Mouse (Mus musculus) heart, postnatal 14 days (tissue): ENCODE data around the gene Spef2. TPM values are rescaled to one million over a fixed set of nuclear protein-coding genes. Genes with fewer than 3 reads are reported as not detected.
"Not testable (repeated sequence)": the region's sequence is repeated elsewhere in the genome, so short reads cannot be mapped to it uniquely, and the experiment has no call there.

Experiments
- DNase-seq, 2 experiments: peaks; one replicate each; pipeline ENCODE4 v3.0.0; 2021 to 2022
- intact Hi-C: fragments of 180-260 bp; cut with DNase I; formaldehyde crosslinking; loops from one replicate; pipeline ENCODE4 v1.15.1; 2025
- total RNA-seq, 2 experiments: library from RNA; stranded (reverse); gene quantifications; 2 replicates each; pipeline ENCODE4 v1.2.3; 2021

The Spef2 gene
- total RNA-seq, 2 experiments from 2014 or later, result 0.12 to 0.38 TPM

GRCm38 (mm10) chr15:9565396-9565795 lies 183.3 kb downstream of the Spef2 start:
- DNase-seq, result no peak
- intact Hi-C loops, result no loop called here

GRCm38 (mm10) chr15:9564156-9564555 lies 184.5 kb downstream of the Spef2 start:
- no peak for DNase-seq
- intact Hi-C loops, result no loop called here

GRCm38 (mm10) chr15:9557264-9557663 lies 191.4 kb downstream of the Spef2 start:
- intact Hi-C loops, DNase-seq: not testable (repeated sequence)

DNA sequence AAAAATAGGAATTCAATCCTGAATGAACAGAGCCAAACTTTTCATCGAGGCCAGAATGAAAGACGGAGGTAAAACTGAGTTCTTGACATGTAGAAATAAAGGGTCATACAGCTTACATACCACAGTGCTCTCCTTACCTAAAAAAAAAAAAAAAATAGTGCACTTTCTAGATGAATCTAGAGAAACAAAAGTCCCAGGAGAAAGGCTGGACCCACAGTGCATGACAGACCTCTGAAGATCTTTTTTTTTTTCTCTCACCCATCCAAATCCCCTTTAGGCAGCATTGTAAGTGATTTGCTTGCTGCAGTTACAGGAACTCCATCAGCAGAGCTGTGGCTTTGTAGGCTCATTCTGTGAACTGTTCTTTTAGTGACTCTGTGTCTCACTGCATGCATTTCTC lies 199.7 kb downstream of the Spef2 start:
- no peak for DNase-seq
- intact Hi-C loops, result no loop called here

DNA sequence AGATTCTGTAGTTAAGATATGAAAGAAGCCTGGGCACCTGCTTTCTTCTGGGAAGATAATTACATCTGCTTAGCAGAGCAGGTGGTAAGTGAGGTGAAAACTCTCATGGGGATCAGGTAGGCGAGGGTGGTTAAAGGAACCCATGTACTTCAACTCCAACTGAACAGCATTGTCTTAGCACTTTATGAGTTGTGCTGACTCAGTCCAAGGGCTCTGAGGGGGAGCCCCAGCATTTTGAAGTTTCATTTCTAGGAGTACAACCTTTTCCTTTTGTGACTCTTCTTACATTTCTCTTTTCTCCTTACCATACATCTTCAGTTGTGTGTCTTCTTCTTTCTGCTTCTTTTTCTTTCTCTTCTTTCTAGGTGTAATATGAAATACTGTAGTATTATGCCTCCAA lies 213.5 kb downstream of the Spef2 start:
- no peak for DNase-seq
- intact Hi-C loops, result no loop called here

DNA sequence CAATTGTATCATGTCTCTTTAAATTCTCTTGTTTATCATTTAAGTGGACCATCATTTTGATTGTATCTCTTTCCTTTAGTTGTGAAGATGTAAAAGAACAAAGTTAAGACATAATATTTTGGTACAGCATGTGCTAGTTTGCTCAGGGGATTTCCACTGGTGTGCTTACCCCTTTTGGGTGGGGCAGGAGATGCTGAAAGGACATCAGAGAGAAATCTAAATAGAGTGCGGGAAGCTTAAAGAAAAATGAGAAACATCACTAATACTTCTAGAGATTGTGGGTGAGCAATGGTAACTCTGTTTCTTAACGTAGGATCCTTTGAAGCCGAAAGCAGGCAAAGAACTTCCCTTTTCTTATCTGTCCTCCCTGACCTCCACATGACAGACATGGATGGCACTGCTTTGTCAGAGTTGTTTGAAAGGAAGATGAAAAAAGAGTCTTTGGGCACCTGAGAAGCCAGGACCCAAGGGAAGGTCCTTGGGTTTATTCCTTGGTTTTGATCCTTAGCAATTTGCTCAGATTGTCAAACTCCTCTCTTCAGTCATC lies 215.2 kb downstream of the Spef2 start:
- intact Hi-C loops, result no loop called here
- no peak for DNase-seq

- DNase-seq, result no peak
- intact Hi-C loops, result no loop called here
Observed at GRCm38 (mm10) chr15:9530076-9530475, 218.6 kb downstream of the Spef2 start, which contains the start of gene Il7r. Il7r (minus strand) TSS chr15:9530176.

DNA sequence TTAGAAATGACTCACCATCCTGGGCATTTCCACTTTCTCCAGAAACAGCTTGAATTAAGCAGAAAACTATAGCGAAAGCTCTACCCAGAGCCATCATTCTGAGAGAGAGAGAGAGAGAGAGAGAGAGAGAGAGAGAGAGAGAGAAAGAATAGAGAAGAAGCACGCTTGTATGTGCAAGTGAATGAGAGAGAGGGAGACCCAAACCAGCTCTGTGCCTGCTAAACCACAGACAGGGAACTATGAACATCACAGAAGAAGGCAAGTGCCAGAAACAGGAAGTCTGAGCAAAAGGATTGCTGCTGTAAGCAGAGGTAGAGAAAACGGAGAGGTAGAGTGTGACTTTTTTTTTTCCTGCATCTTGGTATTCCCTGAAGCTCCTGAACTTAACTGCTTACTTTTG lies 219.0 kb downstream of the Spef2 start:
- intact Hi-C loops, result no loop called here
- DNase-seq, result no peak

Other genes starting within 250 kb of the Spef2 start
- gene Il7r, start 218.7 kb downstream of the Spef2 start, total RNA-seq, result 1 to 10 TPM in 1 of 2 experiments, under 1 TPM in 1; 0.45 to 1.1 TPM